Mouse (Mus musculus): ENCODE data around the gene Wrnip1.

- TF ChIP-seq CTCF (IDR thresholded peaks at IDR 0.05; ENCODE audit: low read depth) (no peak; the same call in 1 of the 2 replicates), EP300 (IDR thresholded peaks at IDR 0.05; ENCODE audit: low read depth) (peak; percentile 25; the same call in 1 of the 2 replicates)
Measured at GRCm38 (mm10) chr13:32794619-32795018, 7.2 kb upstream of the Wrnip1 start.

Measured in heart, postnatal 0 days (tissue).